In genomic region chr16:18124040-18124439, GRCm38 (mm10) we compare ENCODE assay signal across 20 mouse cellular contexts. TPM values are rescaled to one million over a fixed set of nuclear protein-coding genes. Genes with fewer than 3 reads are reported as not detected.
DNase-seq lines count a peak whose midpoint lies in the region.
"Had no signal": no experiment of that assay in that cellular context is flagged by ENCODE, and none has a peak within 500 bp of the region (broad histone marks: within the 10 kb centered on the region; RNA-seq: fewer than 3 reads in every experiment).

No protein-coding gene starts in this region.

- DNase-seq in brain, adult 2 months (ENCODE audit: low read depth, low spot score) = peak; percentile 97
- peak; percentile 97 for DNase-seq in cerebellum, adult 11 months
- DNase-seq in cerebellum, adult 9-10 months = peak; percentile 99
- DNase-seq in cerebellum, postnatal 36 days = peak; percentile 97 to 98
- DNase-seq in thymus, postnatal 0 days (ENCODE audit: low spot score) = no peak
- no peak for DNase-seq in frontal cortex, postnatal 36 days (ENCODE audit: low spot score in 2 of 2)
- DNase-seq in spleen, postnatal 4 days (ENCODE audit: low spot score in 2 of 2) = no peak
- DNase-seq: adrenal gland, postnatal 25 days; embryo, embryonic 11 days; gastrocnemius, postnatal 10 days; heart, postnatal 14 days; kidney, adult 9 months; kidney, postnatal 10 days; layer of hippocampus, postnatal 36 days; liver; lung, adult 2 months; lung, postnatal 10 days; thymus, postnatal 36 days had no signal

RNA-seq across cellular contexts. Expression of gene Rtn4r, which starts 3.4 kb away (rescaled TPM):
- polyA plus RNA-seq in thymus, postnatal 0 days (2015; fragmentation: Nextera tagmentation; extraction: Ambion mirVana) = 0.31 and 0.68 TPM in 2 replicates
- polyA plus RNA-seq: CD4-positive, CD25-positive, alpha-beta regulatory T cell, adult 4 months; macrophage had no signal

RNA-seq across cellular contexts. Expression of gene Prodh, which starts 34.0 kb away (rescaled TPM):
- polyA plus RNA-seq in thymus, postnatal 0 days (2015; fragmentation: Nextera tagmentation; extraction: Ambion mirVana) = 29.2 and 29.5 TPM in 2 replicates

Comparison
In these comparisons a context has a peak if more than half of its experiments do, and no peak if none do; other contexts are left out.
1. DNase-seq: peak in brain, adult 2 months (single experiment), cerebellum, adult 11 months (single experiment), cerebellum, adult 9-10 months (single experiment) and cerebellum, postnatal 36 days (2 of 2); none in thymus, postnatal 0 days (single experiment), frontal cortex, postnatal 36 days (0 of 2) and spleen, postnatal 4 days (0 of 2).